Mouse (Mus musculus): ENCODE measurements around the gene Olfr592. TPM values are rescaled to one million over a fixed set of nuclear protein-coding genes. Genes with fewer than 3 reads are reported as not detected.

Olfr592 gene
- polyA plus RNA-seq (2014; fragmentation: Illumina TruSeq; extraction: RNeasy Lipid Tissue Mini Kit (QIAGEN cat#74804); ENCODE audit: low replicate concordance), result not detected

DNA sequence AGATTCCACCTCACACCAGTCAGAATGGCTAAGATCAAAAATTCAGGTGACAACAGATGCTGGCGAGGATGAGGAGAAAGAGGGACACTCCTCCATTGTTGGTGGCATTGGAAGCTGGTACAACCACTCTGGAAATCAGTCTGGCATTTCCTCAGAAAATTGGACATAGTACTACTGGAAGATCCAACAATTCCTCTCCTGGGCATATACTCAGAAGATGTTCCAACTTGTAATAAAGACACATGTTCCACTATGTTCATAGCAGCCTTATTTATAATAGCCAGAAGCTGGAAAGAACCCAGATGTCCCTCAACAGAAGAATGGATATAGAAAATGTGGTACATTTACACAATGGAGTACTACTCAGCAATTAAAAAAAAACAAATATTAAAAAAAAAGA, at the start of gene Olfr592:
TSS of gene Olfr592 (plus strand) at position 301 of the 400 bp plus-strand sequence.

DNA sequence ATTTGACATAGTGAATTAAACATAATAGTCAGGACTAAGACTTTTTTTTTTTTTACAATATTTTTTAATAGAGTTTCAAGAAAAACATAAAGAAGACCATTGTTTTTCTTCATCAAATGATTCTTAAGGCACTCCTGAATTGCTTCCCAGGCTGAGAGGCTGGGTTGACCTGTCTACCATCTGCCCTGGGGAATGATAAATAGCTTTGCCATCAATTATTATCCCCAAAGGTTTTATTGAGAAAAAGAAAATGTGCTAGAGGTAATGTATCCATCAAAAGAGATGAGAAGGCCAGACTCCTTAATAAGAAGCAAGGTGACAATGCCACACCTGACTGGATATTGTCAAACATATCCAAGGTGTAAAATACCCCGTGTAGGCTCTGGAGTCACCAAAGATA, 44.0 kb upstream of the Olfr592 start, which contains the start of gene Olfr588-ps1:
TSS of gene Olfr588-ps1 (plus strand) at position 301 of the 400 bp plus-strand sequence.

DNA sequence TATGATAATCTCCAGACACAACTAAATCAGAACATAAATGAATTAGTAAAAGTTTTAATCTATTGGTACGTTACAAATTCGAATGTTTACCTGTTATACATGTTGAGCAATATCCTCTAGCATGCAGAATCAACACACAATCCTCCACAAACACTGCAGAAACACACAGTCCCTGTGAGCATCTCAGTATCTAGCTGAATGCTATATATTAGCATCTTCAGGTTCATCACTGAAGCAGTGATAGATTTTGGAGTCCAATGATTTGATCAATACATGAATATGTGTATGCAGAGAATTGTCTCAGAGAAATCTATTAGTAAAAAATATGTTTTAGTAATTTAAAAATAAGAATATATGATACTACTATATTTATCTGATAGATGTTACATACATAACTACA, 28.3 kb upstream of the Olfr592 start, which contains the start of gene Olfr589:
TSS of gene Olfr589 (minus strand) at position 101 of the 400 bp plus-strand sequence.

DNA sequence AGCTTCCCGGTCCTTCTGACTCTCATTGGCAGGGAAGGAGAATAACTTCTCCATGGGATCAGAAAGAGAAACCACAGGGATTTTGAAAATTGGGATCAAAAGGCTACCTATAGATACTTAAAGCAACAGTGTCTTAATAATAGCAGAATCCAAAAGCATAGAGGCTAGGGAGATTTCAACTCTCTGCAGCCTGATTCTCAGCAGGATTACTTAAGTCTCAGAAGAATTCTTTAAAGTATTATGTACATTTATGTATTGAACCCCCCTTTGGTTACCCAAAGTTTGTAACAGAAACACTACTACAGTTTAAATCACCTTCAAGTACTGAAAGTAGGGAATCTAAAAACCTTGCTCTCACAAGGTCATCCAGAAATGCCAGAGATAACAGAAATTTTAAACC, 6.4 kb upstream of the Olfr592 start, which contains the start of gene Olfr591:
TSS of gene Olfr591 (minus strand) at position 101 of the 400 bp plus-strand sequence.

DNA sequence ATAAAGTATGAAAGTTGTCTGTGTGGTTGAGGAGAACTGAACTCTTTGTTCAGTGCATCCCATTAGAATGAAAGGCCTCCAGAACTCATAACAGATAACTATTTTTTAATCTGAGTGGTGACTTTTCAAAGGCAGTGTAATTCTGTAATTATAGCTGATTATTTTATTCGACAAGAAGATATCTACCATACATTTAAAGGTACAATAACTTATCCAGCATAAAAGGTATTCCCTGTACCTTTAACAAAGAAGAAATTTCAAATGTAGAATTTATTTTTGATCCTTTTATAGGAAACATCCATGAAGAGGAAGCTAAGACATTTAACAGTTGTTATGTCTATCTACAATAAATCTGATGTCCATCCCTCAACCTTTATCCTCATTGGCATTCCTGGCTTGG, 27.0 kb downstream of the Olfr592 start, which contains the start of gene Olfr593:
TSS of gene Olfr593 (plus strand) at position 301 of the 400 bp plus-strand sequence.

DNA sequence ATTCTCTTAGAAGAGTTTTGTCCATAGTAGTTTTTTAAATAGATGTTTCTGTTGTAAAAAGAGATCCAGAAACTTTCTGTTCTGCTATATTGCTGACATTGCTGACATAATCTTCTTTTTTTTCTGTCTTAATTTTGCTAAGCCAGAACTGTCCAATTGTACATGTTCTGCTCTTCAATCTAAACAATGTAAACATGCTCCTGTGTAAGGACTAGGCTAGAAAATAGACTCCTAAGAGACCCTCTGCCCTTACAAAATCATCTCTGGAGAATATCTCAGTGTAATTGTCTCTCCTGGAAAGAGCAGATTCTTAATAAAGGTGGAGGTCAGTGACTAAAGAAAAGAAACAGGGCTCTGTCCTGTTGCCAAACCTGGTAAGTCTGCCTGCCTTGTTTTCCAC, 32.1 kb downstream of the Olfr592 start, which contains the start of gene Olfr594:
TSS of gene Olfr594 (plus strand) at position 301 of the 400 bp plus-strand sequence.

Other genes starting within 250 kb of the Olfr592 start
- gene Olfr573-ps1, start 242.2 kb upstream of the Olfr592 start, polyA plus RNA-seq (2014; fragmentation: Illumina TruSeq; extraction: RNeasy Lipid Tissue Mini Kit (QIAGEN cat#74804); ENCODE audit: low replicate concordance), result not detected
- not detected for gene Olfr574, start 236.3 kb upstream of the Olfr592 start, polyA plus RNA-seq (2014; fragmentation: Illumina TruSeq; extraction: RNeasy Lipid Tissue Mini Kit (QIAGEN cat#74804); ENCODE audit: low replicate concordance)
- gene Olfr575, start 226.0 kb upstream of the Olfr592 start, polyA plus RNA-seq (2014; fragmentation: Illumina TruSeq; extraction: RNeasy Lipid Tissue Mini Kit (QIAGEN cat#74804); ENCODE audit: low replicate concordance), result not detected
- gene Olfr576, start 222.1 kb upstream of the Olfr592 start, polyA plus RNA-seq (2014; fragmentation: Illumina TruSeq; extraction: RNeasy Lipid Tissue Mini Kit (QIAGEN cat#74804); ENCODE audit: low replicate concordance), result not detected
- gene Olfr577, start 208.9 kb upstream of the Olfr592 start, polyA plus RNA-seq (2014; fragmentation: Illumina TruSeq; extraction: RNeasy Lipid Tissue Mini Kit (QIAGEN cat#74804); ENCODE audit: low replicate concordance), result not detected
- gene Olfr578, start 195.5 kb upstream of the Olfr592 start, polyA plus RNA-seq (2014; fragmentation: Illumina TruSeq; extraction: RNeasy Lipid Tissue Mini Kit (QIAGEN cat#74804); ENCODE audit: low replicate concordance), result not detected
- not detected for gene Olfr582, start 146.8 kb upstream of the Olfr592 start, polyA plus RNA-seq (2014; fragmentation: Illumina TruSeq; extraction: RNeasy Lipid Tissue Mini Kit (QIAGEN cat#74804); ENCODE audit: low replicate concordance)
- gene Olfr583, start 133.5 kb upstream of the Olfr592 start, polyA plus RNA-seq (2014; fragmentation: Illumina TruSeq; extraction: RNeasy Lipid Tissue Mini Kit (QIAGEN cat#74804); ENCODE audit: low replicate concordance), result not detected
- gene Olfr584, start 102.9 kb upstream of the Olfr592 start, polyA plus RNA-seq (2014; fragmentation: Illumina TruSeq; extraction: RNeasy Lipid Tissue Mini Kit (QIAGEN cat#74804); ENCODE audit: low replicate concordance), result not detected
- gene Olfr585, start 87.1 kb upstream of the Olfr592 start, polyA plus RNA-seq (2014; fragmentation: Illumina TruSeq; extraction: RNeasy Lipid Tissue Mini Kit (QIAGEN cat#74804); ENCODE audit: low replicate concordance), result not detected
- gene Olfr586, start 59.2 kb upstream of the Olfr592 start, polyA plus RNA-seq (2014; fragmentation: Illumina TruSeq; extraction: RNeasy Lipid Tissue Mini Kit (QIAGEN cat#74804); ENCODE audit: low replicate concordance), result not detected
- not detected for gene Olfr588-ps1, start 43.9 kb upstream of the Olfr592 start, polyA plus RNA-seq (2014; fragmentation: Illumina TruSeq; extraction: RNeasy Lipid Tissue Mini Kit (QIAGEN cat#74804); ENCODE audit: low replicate concordance)
- not detected for gene Olfr589, start 28.4 kb upstream of the Olfr592 start, polyA plus RNA-seq (2014; fragmentation: Illumina TruSeq; extraction: RNeasy Lipid Tissue Mini Kit (QIAGEN cat#74804); ENCODE audit: low replicate concordance)
- not detected for gene Olfr591, start 6.5 kb upstream of the Olfr592 start, polyA plus RNA-seq (2014; fragmentation: Illumina TruSeq; extraction: RNeasy Lipid Tissue Mini Kit (QIAGEN cat#74804); ENCODE audit: low replicate concordance)
- not detected for gene Olfr593, start 27.1 kb downstream of the Olfr592 start, polyA plus RNA-seq (2014; fragmentation: Illumina TruSeq; extraction: RNeasy Lipid Tissue Mini Kit (QIAGEN cat#74804); ENCODE audit: low replicate concordance)
- gene Olfr594, start 32.2 kb downstream of the Olfr592 start, polyA plus RNA-seq (2014; fragmentation: Illumina TruSeq; extraction: RNeasy Lipid Tissue Mini Kit (QIAGEN cat#74804); ENCODE audit: low replicate concordance), result not detected
- not detected for gene Usp17ld, start 67.7 kb downstream of the Olfr592 start, polyA plus RNA-seq (2014; fragmentation: Illumina TruSeq; extraction: RNeasy Lipid Tissue Mini Kit (QIAGEN cat#74804); ENCODE audit: low replicate concordance)
- not detected for gene Olfr596, start 120.8 kb downstream of the Olfr592 start, polyA plus RNA-seq (2014; fragmentation: Illumina TruSeq; extraction: RNeasy Lipid Tissue Mini Kit (QIAGEN cat#74804); ENCODE audit: low replicate concordance)
- gene Olfr597, start 131.5 kb downstream of the Olfr592 start, polyA plus RNA-seq (2014; fragmentation: Illumina TruSeq; extraction: RNeasy Lipid Tissue Mini Kit (QIAGEN cat#74804); ENCODE audit: low replicate concordance), result not detected
- gene Olfr598, start 138.8 kb downstream of the Olfr592 start, polyA plus RNA-seq (2014; fragmentation: Illumina TruSeq; extraction: RNeasy Lipid Tissue Mini Kit (QIAGEN cat#74804); ENCODE audit: low replicate concordance), result not detected
- gene Olfr599, start 151.1 kb downstream of the Olfr592 start, polyA plus RNA-seq (2014; fragmentation: Illumina TruSeq; extraction: RNeasy Lipid Tissue Mini Kit (QIAGEN cat#74804); ENCODE audit: low replicate concordance), result not detected
- gene Olfr600, start 164.9 kb downstream of the Olfr592 start, polyA plus RNA-seq (2014; fragmentation: Illumina TruSeq; extraction: RNeasy Lipid Tissue Mini Kit (QIAGEN cat#74804); ENCODE audit: low replicate concordance), result not detected
- gene Olfr601, start 177.9 kb downstream of the Olfr592 start, polyA plus RNA-seq (2014; fragmentation: Illumina TruSeq; extraction: RNeasy Lipid Tissue Mini Kit (QIAGEN cat#74804); ENCODE audit: low replicate concordance), result not detected
- not detected for gene Olfr603, start 201.4 kb downstream of the Olfr592 start, polyA plus RNA-seq (2014; fragmentation: Illumina TruSeq; extraction: RNeasy Lipid Tissue Mini Kit (QIAGEN cat#74804); ENCODE audit: low replicate concordance)
- not detected for gene Usp17lc, start 230.3 kb downstream of the Olfr592 start, polyA plus RNA-seq (2014; fragmentation: Illumina TruSeq; extraction: RNeasy Lipid Tissue Mini Kit (QIAGEN cat#74804); ENCODE audit: low replicate concordance)

All from small intestine, adult 10 weeks (tissue).